Mouse (Mus musculus) heart, postnatal 14 days (tissue): Measurements from ENCODE around the gene Mucl3. TPM values are rescaled to one million over a fixed set of nuclear protein-coding genes. Genes with fewer than 3 reads are reported as not detected.

Source experiments
- DNase-seq, 2 experiments: peaks; one replicate each; pipeline ENCODE4 v3.0.0; 2021 to 2022
- intact Hi-C: fragments of 180-260 bp; cut with DNase I; formaldehyde crosslinking; loops from one replicate; pipeline ENCODE4 v1.15.1; 2025
- total RNA-seq, 2 experiments: library from RNA; stranded (reverse); gene quantifications; 2 replicates each; pipeline ENCODE4 v1.2.3; 2021

The Mucl3 gene
- total RNA-seq, 2 experiments from 2014 or later, result not detected

DNA sequence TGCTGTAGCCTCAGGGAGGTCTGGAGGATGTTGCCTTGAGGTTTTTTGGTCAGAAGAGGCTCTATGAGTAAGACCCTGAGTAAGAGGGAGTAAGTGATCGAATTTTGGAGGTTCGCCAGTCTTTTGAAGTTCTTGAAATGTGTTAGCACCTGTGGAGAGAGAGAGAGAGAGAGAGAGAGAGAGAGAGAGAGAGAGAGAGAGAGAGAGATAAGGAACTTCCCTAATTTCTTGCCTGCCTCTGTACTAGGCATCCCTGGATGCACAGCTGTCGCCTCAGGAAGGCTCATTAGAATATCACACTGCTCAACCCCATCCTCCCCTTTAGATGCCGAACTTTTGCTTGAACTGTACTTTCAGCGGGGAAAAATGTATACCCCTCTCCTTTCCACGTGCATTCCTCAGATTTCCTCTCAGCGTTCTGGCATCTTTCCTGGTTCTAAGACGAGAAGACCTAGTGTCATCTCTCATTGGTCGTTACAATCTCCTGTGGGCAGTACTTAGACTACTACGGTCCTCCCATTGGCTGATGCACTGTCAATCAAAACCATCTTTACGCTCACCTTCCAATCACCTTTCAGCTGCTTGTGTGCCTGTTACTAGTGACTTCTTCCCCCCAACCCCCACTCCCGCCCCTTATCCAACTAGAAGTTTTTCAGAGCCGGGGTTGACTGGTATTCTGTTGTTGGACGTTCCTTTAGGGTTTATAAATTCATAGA lies 4.9 kb downstream of the Mucl3 start:
- intact Hi-C loops, result no loop called here
- peak; percentile 65 to 78 for DNase-seq

DNA sequence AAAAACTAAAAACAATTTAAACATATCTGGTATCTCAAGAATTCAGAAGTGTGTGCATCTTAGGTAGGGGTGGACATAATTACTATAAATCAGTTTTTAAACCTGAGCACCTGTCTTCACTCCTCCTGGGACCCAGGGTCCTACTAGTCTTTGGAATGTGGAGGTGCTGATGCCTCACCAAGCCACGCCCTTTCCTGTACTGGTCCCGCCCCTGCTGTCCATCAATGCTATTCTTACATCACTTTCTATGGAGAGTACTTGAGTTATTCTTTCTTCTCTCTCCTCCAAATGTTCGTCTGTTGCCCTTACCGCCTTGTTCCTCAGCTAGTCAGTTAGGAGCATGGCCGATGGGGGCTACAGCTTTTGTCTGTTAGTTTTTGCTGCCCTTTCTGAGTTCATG lies 7.1 kb downstream of the Mucl3 start:
- DNase-seq, result peak in 1 of 2 experiments; percentile 37
- intact Hi-C loops, result loop anchor here (1.0 kb wide), 1 partner anchor 89 kb away; no protein-coding TSS in a partner anchor

DNA sequence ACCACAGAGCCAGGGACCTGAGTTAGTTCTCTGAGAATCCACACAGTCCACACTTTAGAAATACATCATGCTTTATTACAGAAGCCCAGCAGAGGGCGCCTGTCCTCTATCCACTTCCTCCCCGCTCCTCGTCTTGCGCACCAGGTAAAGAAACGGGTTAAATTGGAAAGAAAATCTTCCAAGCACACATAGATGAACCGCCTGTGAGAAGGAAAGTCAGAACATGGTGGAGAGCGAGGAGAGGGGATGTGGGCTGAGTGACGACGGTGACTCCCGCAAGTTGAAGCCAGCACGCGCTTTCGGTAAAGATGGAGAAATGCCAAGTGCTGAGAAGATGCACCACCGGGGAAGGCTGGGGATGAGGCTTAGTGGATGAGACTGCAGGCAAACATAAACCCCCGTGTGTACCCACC lies 7.8 kb downstream of the Mucl3 start:
- intact Hi-C loops, result loop anchor here (1.0 kb wide), 1 partner anchor 90 kb away; no protein-coding TSS in a partner anchor
- peak; percentile 71 to 76 for DNase-seq

DNA sequence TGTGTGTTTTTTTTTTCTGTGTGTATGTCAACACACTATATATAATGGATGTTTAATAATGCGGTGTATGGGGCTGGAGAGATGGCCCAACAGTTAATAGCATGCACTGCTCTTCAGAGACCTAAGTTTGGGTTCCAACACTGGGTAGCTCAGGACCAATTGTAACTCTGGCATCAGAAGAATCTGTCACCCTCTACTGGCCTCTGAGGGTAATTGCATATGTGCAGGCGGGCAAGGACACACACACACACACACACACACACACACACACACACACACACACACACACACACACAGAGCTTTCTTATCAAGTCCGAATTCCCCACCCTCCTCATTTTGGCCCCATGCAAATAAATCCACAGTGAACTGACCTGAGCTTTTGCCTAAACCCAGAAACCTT lies 8.3 kb downstream of the Mucl3 start:
- intact Hi-C loops, result no loop called here
- no peak for DNase-seq

DNA sequence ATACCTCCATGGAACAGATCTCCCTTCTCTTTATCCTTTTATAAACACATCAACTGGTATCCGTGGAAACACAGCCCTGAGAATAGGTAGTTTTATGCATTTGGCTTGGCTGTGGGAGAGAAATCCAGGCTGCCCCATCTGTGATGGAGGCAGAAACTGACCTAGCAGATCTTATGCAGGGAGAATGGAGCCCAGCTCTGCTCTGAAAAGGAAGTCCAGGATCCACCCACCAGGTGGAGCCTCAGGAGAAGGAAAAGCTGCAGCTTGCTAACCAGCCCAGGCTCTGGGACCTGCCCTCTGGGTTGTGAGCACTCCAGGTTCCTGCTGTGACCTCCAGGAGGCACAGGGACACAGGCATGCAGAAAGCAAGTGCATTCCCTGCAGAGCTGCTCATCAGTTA lies 9.5 kb downstream of the Mucl3 start:
- intact Hi-C loops, result no loop called here
- DNase-seq, result peak; percentile 16 to 44

DNA sequence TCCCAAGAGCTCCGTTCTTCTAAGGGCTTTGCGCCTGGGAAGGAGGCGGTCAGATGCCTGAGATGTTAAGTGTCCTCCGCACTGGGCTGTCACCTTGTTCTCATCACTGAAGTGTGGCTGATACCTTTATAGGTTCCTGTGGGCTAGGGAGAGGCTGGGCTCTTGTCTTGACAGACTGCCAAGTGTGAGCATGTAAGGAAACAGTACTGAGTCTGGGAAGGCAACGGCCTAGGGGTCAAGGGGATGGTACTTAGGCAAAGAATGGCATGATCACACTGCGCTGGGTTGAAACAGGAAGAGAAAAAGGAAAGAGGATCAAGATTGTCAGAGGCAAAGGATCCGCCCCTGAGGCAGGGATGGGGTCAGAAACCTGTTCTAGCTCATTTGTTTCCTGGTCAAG lies 17.0 kb downstream of the Mucl3 start, which contains the start of gene Gm9573:
Gene Gm9573, minus strand, starts transcription at position 101 of the 400 bp plus-strand sequence.
- intact Hi-C loops, result no loop called here
- DNase-seq, result no peak

DNA sequence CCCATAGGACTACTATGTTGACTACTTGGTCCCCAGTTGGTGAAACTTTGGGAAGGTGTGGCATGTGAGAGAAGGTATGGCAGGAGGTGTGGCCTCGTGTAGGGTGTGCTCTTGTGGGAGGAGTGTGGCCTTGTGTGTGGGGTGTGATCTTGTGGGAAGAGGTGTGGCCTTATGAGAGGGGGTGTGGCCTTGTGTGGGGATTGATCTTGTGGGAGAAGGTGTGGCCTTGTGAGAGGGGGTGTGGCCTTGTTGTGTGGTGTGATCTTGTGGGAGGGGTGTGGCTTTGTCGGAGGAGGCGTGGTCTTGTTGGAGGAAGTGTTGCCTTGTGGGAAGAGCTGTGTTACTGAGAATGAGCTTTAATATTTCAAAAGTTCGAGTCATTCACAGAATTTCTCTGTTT lies 26.4 kb downstream of the Mucl3 start:
- DNase-seq, result no peak
- intact Hi-C loops, result no loop called here

DNA sequence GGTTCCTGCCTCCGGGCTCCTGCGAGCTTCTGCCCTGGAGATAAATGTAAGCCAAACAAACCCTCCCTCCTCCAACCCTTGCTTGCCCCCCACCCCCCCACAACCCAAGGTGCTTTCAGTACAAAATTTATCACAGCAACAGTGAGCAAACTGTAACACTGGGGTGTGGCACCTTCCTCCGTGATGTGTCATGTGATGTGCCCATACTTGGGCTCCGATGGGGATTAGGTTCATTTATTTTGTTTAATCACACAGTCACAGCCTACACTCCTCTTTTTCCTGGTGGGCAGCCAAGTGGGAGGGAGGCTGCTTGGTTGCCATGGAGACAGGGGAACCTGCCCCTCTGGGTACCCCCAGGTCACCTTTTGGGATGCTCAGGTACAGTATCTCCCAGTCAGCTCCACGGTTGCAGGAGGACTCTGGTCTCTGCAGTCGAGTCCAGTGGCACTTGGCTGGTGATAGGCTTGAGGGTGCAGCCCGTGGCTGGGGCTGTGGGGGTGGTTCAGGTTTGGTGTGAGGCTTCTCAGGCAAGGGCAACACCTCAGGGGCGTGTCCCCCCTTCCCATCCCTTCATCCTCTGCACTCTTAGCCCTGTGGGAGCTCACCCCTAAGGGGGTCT lies 41.6 kb downstream of the Mucl3 start:
- no peak for DNase-seq
- intact Hi-C loops, result no loop called here

DNA sequence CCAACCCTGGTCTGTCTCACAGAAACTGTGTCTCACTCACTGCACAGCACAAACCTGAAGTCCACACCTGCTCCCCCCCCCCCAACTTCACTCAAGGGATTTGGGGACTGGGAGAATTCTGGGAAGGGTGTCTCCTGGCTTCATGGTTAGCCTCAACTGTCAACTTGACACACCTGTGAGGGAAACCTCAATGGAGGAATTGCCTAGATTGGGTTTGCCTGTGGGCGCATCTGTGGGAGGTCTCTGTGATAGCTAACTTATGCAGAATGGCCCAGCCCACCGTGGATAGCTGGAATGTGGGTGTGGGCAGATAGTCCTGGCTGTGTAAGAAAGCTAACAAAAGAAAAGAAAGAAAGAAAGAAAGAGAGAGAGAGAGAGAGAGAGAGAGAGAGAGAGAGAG lies 42.2 kb downstream of the Mucl3 start, which contains the start of gene Sfta2:
Gene Sfta2, plus strand, starts transcription at position 301 of the 400 bp plus-strand sequence.
- intact Hi-C loops, result no loop called here
- no peak for DNase-seq

DNA sequence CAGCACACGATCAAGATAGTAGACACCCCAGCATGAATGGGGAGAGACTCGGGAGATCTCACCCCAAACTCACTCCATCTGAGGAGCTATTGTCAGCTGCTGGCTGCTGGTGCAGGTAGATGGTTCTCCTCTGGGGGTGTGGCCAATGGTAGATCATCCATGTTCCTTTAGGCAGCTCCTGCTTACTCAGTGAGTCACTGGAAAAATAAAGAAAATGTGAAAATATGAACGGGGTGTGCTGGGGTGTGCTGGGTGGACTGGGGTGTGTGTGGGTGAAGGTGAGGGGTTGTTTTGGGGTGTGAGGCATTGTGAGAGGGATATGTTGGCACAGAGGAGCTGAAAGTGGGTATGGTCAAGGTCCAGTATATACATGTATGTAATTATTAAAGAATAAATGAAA lies 46.1 kb downstream of the Mucl3 start:
- DNase-seq, result no peak
- intact Hi-C loops, result no loop called here

DNA sequence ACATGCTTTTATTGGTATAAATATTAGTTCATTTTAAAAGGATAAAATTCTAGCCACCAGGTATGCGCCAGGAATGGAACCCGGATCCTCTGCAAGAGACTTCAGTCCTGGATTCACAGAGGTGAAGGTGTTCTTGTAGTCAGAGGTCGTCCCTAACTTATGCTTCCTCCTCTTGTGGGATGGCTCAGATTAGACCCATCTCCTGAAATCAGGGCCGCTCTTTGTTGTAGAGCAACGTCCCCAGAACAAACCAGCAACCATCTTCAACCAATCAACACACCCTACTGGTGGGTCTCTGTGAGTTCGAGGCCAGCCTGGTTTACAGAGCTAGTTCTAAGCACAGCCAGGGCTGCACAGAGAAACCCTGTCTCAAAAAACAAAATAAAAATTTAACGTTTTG lies 49.0 kb downstream of the Mucl3 start:
- no peak for DNase-seq
- intact Hi-C loops, result loop anchor here (5.0 kb wide), 1 partner anchor 143 kb away; no protein-coding TSS in a partner anchor

DNA sequence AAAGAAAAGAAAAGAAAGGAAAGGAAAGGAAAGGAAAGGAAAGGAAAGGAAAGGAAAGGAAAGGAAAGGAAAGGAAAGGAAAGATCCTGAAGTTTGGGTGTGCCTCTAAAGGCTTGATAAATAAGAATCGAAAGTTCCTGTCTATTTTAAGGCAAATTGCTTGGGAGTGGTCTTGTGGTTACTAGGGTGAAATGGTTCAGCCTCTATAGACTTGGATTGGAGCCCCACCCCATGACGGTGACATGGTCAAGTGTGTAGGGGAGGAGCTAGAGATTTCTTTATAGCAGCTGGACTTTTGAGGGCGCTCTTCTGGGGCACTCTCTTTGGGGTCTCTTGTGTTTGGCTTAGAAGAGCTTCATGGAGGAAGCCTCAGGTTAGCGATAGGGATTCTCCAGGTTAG lies 49.7 kb downstream of the Mucl3 start:
- intact Hi-C loops, result loop anchor here (5.0 kb wide), 1 partner anchor 144 kb away; no protein-coding TSS in a partner anchor

DNA sequence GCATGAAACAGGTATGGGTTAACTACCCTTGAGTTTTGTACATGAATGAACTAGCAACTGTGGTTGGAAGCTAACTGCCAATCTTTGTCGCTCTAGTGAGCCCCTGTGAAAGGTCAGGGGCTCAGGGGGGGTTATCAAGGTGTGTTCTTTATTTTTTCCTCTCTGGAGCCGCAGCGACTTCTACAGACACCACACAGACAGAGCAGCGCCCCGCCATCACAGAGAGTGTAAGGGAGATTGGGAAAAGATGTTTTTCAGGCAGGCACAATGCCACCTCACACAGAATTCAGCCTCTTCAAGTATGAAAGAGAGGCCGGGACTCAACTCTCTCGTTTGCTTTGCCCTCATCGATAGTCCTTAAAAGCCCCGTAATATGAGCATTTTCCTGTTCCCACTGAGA lies 51.4 kb downstream of the Mucl3 start:
- no peak for DNase-seq
- intact Hi-C loops, result loop anchor here (5.0 kb wide), 1 partner anchor 145 kb away; no protein-coding TSS in a partner anchor

More for the DNA sequence above, 49.7 kb downstream of the Mucl3 start:
- DNase-seq, result no peak

DNA sequence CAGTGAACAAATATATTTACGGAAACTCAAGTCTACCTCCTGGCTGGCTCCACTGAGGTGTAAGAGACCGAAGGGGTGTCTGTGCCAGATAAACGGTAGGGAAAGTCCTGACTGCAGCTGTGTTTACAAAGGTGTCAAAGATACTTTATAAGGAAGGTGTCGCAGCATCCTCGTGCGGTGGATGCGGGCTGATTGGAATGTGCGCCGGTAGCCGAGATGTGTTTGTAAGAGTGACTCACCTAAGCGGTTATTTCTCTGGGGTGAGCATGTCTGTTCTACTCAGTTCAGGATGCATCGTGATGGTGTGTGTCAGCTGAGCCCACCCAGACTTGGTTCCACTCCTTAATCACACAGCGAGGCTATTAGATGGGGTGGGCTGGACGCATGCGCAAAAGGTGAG lies 51.8 kb downstream of the Mucl3 start:
- DNase-seq, result no peak
- intact Hi-C loops, result loop anchor here (5.0 kb wide), 1 partner anchor 146 kb away; no protein-coding TSS in a partner anchor

DNA sequence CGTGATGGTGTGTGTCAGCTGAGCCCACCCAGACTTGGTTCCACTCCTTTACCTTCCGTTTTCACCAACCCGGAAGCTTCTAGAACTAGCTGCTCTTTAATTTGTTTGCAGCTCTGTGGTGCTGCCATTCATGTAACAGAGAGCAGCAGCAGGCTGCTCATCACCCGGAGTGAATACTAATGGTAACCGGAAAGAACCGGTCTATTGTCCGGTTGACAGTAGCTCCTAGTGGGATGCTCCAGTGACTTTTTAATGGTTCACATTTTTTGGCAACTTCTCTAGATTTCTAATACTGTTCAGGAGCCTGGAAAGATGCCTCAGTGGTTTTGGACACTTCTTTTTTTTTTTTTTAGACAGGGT lies 52.3 kb downstream of the Mucl3 start:
- no peak for DNase-seq
- intact Hi-C loops, result loop anchor here (5.0 kb wide), 1 partner anchor 146 kb away; no protein-coding TSS in a partner anchor

DNA sequence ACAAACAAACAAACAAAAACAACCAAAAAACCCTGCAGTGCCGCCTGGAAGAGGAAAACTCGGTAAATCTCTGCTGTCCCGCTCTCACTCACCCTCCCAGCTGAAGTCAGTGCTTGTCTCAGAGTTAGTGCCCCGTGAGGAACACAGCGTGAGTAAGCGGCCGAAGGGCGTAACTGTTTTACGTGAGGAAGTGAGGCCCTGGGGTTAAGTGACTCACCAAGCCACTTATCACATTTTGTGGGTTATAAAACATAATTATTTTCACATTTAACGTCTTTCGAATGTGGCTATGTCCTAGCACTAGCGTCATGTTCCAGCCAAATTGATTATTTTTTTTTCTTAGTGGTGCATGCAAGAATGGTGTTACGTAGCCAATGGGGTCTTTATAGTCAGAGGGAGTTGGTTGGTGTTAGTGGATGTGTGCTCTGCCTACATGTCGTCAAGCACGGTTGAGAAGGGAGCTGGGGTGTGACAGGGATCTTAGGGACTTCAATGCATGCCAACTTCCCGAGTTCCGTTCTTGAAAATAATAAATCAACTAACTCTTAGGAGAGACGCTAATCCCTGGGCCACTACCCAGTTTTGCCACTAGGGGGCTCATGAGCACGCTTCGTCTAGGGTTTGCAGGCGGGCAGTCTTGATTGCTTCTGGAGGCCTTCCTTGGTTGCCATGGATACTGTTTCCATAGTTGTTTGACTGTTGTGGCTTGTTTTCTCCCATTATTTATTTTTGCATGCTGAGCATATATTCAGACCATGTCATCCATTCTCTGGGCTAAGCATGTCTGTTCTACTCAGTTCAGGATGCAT lies 52.9 kb downstream of the Mucl3 start:
- intact Hi-C loops, result loop anchor here (5.0 kb wide), 1 partner anchor 147 kb away; no protein-coding TSS in a partner anchor

DNA sequence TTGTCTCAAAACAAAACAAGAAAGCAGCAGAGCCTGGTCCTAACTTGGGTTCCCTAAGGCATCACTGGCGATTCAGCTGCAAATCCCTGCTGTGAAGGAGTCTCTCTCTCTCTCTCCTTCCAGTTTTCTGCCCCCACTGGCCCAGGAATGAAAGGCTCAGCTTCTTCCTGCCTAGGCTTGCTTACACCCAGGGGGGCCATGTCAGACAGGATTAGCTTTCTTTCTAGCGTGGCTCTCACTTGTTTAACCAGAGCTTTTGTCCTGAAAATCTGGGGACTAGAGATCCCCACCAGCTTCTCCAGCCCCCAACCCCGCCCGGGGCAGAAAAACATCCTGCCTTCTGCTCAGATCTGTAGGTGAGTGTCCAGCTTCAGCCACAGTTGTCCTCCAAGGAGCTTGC lies 55.1 kb downstream of the Mucl3 start:
- intact Hi-C loops, result no loop called here

More for the DNA sequence above, 52.9 kb downstream of the Mucl3 start:
- DNase-seq, result peak; percentile 73 to 86

DNA sequence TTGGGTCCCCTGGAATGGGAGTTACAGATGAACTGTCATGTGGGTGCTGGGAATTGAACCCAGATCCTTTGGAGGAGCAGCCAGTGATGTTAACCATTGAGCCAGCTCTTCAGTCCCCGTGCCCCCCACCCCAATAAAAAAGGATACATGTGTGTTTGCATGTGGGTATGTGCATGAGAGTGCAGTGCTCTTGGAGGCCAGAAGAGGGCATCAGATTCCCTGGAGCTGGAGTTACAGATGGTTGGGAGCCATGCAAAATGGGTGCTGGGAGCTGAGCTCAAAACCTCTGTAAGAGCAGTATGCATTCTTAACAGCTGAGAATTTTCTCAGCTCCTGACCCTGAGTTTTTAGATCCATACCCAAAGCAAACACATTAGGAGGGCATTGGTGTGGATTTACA lies 56.2 kb downstream of the Mucl3 start:
- intact Hi-C loops, result no loop called here
- DNase-seq, result no peak

More for the DNA sequence above, 55.1 kb downstream of the Mucl3 start:
- no peak for DNase-seq
